Mouse (Mus musculus) myocyte (in vitro differentiated cells): ENCODE results near the gene Mcf2l. TPM values are rescaled to one million over a fixed set of nuclear protein-coding genes. Genes with fewer than 3 reads are reported as not detected.

Experiments used
- H3K27me3 ChIP-seq: one replicate; pipeline ENCODE4 v1.6.1; 2011; ENCODE audit not compliant: control insufficient read depth, insufficient read depth, insufficient read length
- H3K36me3 ChIP-seq: one replicate; pipeline ENCODE4 v1.6.1; 2011; ENCODE audit not compliant: control insufficient read depth, insufficient read depth
- H3K4me2 ChIP-seq: one replicate; pipeline ENCODE4 v1.6.1; 2011; ENCODE audit warnings: low read depth, control low read depth
- H3K4me3 ChIP-seq: one replicate; pipeline ENCODE4 v1.5.1; 2011; ENCODE audit warnings: mild to moderate bottlenecking, control low read depth, moderate library complexity
- H3K79me2 ChIP-seq: one replicate; pipeline ENCODE4 v1.6.1; 2011; ENCODE audit not compliant: control insufficient read depth, insufficient read depth
- H3ac ChIP-seq: one replicate; pipeline ENCODE4 v1.6.1; 2011; ENCODE audit not compliant: control insufficient read depth, insufficient read length
- CEBPB ChIP-seq: IDR thresholded peaks from 2 replicates; pipeline ENCODE4 v1.6.1; 2011; ENCODE audit warnings: mild to moderate bottlenecking, moderate library complexity; ENCODE audit not compliant: poor library complexity, insufficient read depth, severe bottlenecking
- E2F4 ChIP-seq: IDR thresholded peaks from one replicate; pipeline ENCODE4 v1.6.1; 2011; ENCODE audit warnings: mild to moderate bottlenecking, control low read depth, moderate library complexity; ENCODE audit not compliant: insufficient read depth
- MAX ChIP-seq: IDR thresholded peaks from one replicate; pipeline ENCODE4 v1.6.1; 2011; ENCODE audit warnings: low read depth, mild to moderate bottlenecking, control low read depth
- MYOD1 ChIP-seq, 3 experiments: IDR thresholded peaks; one replicate each; pipeline ENCODE4 v1.6.1; 2011; ENCODE audit warnings: control low read depth in 2 of 3, low read depth in 2 of 3, mild to moderate bottlenecking in 2 of 3, moderate library complexity in 1 of 3; ENCODE audit not compliant: insufficient read length in 2 of 3, control insufficient read depth in 1 of 3
- MYOG ChIP-seq, 3 experiments: IDR thresholded peaks; one replicate each; pipeline ENCODE4 v1.6.1; 2011; ENCODE audit warnings: control low read depth in 2 of 3, low read depth in 2 of 3, mild to moderate bottlenecking in 2 of 3; ENCODE audit not compliant: insufficient read length in 2 of 3, control insufficient read depth in 1 of 3, insufficient read depth in 1 of 3
- POLR2A ChIP-seq: IDR thresholded peaks from one replicate; pipeline ENCODE4 v1.6.1; 2011; ENCODE audit warnings: low read depth, mild to moderate bottlenecking, control low read depth, moderate library complexity; ENCODE audit not compliant: insufficient read length
- POLR2AphosphoS2 ChIP-seq: IDR thresholded peaks from one replicate; pipeline ENCODE4 v1.6.1; 2011; ENCODE audit warnings: low read depth, control low read depth; ENCODE audit not compliant: insufficient read length
- REST ChIP-seq: IDR thresholded peaks from one replicate; pipeline ENCODE4 v1.6.1; 2011; ENCODE audit warnings: mild to moderate bottlenecking, control low read depth, moderate library complexity; ENCODE audit not compliant: insufficient read depth, insufficient read length
- SRF ChIP-seq: IDR thresholded peaks from one replicate; pipeline ENCODE4 v1.6.1; 2011; ENCODE audit warnings: low read depth; ENCODE audit not compliant: control insufficient read depth, insufficient read length
- TCF12 ChIP-seq: IDR thresholded peaks from one replicate; pipeline ENCODE4 v1.6.1; 2011; ENCODE audit warnings: mild to moderate bottlenecking, control low read depth; ENCODE audit not compliant: poor library complexity, insufficient read depth, severe bottlenecking
- TCF3 ChIP-seq: IDR thresholded peaks from one replicate; pipeline ENCODE4 v1.6.1; 2011; ENCODE audit warnings: low read depth, control low read depth; ENCODE audit not compliant: insufficient read length
- USF1 ChIP-seq: IDR thresholded peaks from one replicate; pipeline ENCODE4 v1.6.1; 2011; ENCODE audit warnings: low read depth, mild to moderate bottlenecking, control low read depth, moderate library complexity
- polyA plus RNA-seq: library from polyadenylated mRNA; unstranded; fragments of >200 nt; fragmentation: generic; extraction: Trizol; gene quantifications from one replicate; pipeline ENCODE4 v1.2.1, GENCODE M21; 2012; ENCODE audit warnings: missing spikeins

Mcf2l gene
- polyA plus RNA-seq, 1 experiment = 1.2 TPM

GRCm38 (mm10) chr8:12947604-12948573 is 74.3 kb downstream of the Mcf2l start:
- peaks cover 73% of the 10 kb centered on the region for H3K27me3 ChIP-seq
- no peak overlapping the region for H3ac ChIP-seq
- no peak overlapping the region for H3K4me3 ChIP-seq
- no peaks in the 10 kb centered on the region for H3K79me2 ChIP-seq
- H3K36me3 ChIP-seq = no peaks in the 10 kb centered on the region
- peak in 1 of 3 experiments; percentile 4 for TF ChIP-seq MYOG (IDR thresholded peaks at IDR 0.05; ENCODE audit: control insufficient read depth in 1 of 3, insufficient read depth in 1 of 3, insufficient read length in 2 of 3, low read depth in 2 of 3)
- TF ChIP-seq POLR2A = no peak
- no peak overlapping the region for H3K4me2 ChIP-seq

GRCm38 (mm10) chr8:12948574-12948961 is 75.0 kb downstream of the Mcf2l start:
- Histone ChIP-seq H3ac (no peak overlapping the region), H3K4me3 (no peak overlapping the region), H3K36me3 (no peaks in the 10 kb centered on the region), H3K27me3 (peaks cover 71% of the 10 kb centered on the region), H3K79me2 (no peaks in the 10 kb centered on the region), H3K4me2 (no peak overlapping the region)
- TF ChIP-seq SRF (no peak), CEBPB (no peak), E2F4 (no peak)

- Histone ChIP-seq H3ac (no peak overlapping the region), H3K4me2 (no peak overlapping the region), H3K27me3 (peaks cover 55% of the 10 kb centered on the region), H3K79me2 (no peaks in the 10 kb centered on the region), H3K36me3 (no peaks in the 10 kb centered on the region), H3K4me3 (no peak overlapping the region)
- TF ChIP-seq SRF = no peak
- no peak for TF ChIP-seq TCF3
- TF ChIP-seq CEBPB = no peak
- TF ChIP-seq REST = no peak
- TF ChIP-seq USF1 = no peak
- TF ChIP-seq TCF12 = no peak
- no peak for TF ChIP-seq POLR2A
- no peak for TF ChIP-seq MYOD1 (IDR thresholded peaks at IDR 0.05; ENCODE audit: control insufficient read depth in 1 of 3, insufficient read length in 2 of 3, low read depth in 2 of 3)
- TF ChIP-seq MYOG (IDR thresholded peaks at IDR 0.05; ENCODE audit: control insufficient read depth in 1 of 3, insufficient read depth in 1 of 3, insufficient read length in 2 of 3, low read depth in 2 of 3) = no peak
- TF ChIP-seq E2F4 = no peak
- no peak for TF ChIP-seq POLR2AphosphoS2
- TF ChIP-seq MAX = no peak
Observed at GRCm38 (mm10) chr8:12951051-12951630, 77.5 kb downstream of the Mcf2l start.

- Histone ChIP-seq H3K36me3 (no peaks in the 10 kb centered on the region), H3K27me3 (peaks cover 47% of the 10 kb centered on the region), H3K4me2 (no peak overlapping the region), H3K79me2 (no peaks in the 10 kb centered on the region), H3K4me3 (no peak overlapping the region), H3ac (no peak overlapping the region)
- TF ChIP-seq USF1 (no peak), MYOD1 (IDR thresholded peaks at IDR 0.05; ENCODE audit: control insufficient read depth in 1 of 3, insufficient read length in 2 of 3, low read depth in 2 of 3) (peak in 2 of 3 experiments; percentile 86 to 92), MAX (no peak), TCF3 (peak; percentile 89), MYOG (IDR thresholded peaks at IDR 0.05; ENCODE audit: control insufficient read depth in 1 of 3, insufficient read depth in 1 of 3, insufficient read length in 2 of 3, low read depth in 2 of 3) (peak; percentile 43 to 97 (median 93)), POLR2AphosphoS2 (no peak), POLR2A (no peak), TCF12 (peak; percentile 51)
Observed at GRCm38 (mm10) chr8:12952699-12953098, 79.1 kb downstream of the Mcf2l start.

GRCm38 (mm10) chr8:12955362-12955879 is 81.8 kb downstream of the Mcf2l start:
- Histone ChIP-seq H3K4me3 (no peak overlapping the region), H3ac (no peak overlapping the region), H3K36me3 (no peaks in the 10 kb centered on the region), H3K27me3 (peaks cover 52% of the 10 kb centered on the region), H3K79me2 (no peaks in the 10 kb centered on the region), H3K4me2 (peak overlapping the region; percentile 9)
- TF ChIP-seq CEBPB (no peak), POLR2AphosphoS2 (no peak), MYOD1 (IDR thresholded peaks at IDR 0.05; ENCODE audit: control insufficient read depth in 1 of 3, insufficient read length in 2 of 3, low read depth in 2 of 3) (peak in 2 of 3 experiments; percentile 77 to 93), REST (no peak), MYOG (IDR thresholded peaks at IDR 0.05; ENCODE audit: control insufficient read depth in 1 of 3, insufficient read depth in 1 of 3, insufficient read length in 2 of 3, low read depth in 2 of 3) (peak; percentile 73 to 97 (median 85)), TCF3 (peak; percentile 65), MAX (no peak), SRF (no peak), USF1 (no peak), POLR2A (no peak), E2F4 (no peak)
